Mouse (Mus musculus) megakaryocyte, adult 5-6 weeks (primary cell): ENCODE results near the gene Egfl8. TPM values are rescaled to one million over a fixed set of nuclear protein-coding genes. Genes with fewer than 3 reads are reported as not detected.

Experiments used
- ATAC-seq: 2 replicates; pipeline ENCODE4 v1.8.0; 2016; ENCODE audit warnings: mild to moderate bottlenecking, inconsistent platforms; ENCODE audit not compliant: poor library complexity, severe bottlenecking
- total RNA-seq, 2 experiments: library from RNA; stranded (forward) in 1 of 2; stranded (reverse) in 1 of 2; fragments of 153-499, 151-499 nt in 1 of 2; fragments of 221-1000, 200-1000 nt in 1 of 2; gene quantifications; 2 replicates each; pipeline versions ENCODE4 v1.2.3 to v1.2.4; 2015 to 2017

Egfl8 gene
- total RNA-seq, 2 experiments from 2014 or later: 0.91 to 5.0 TPM

DNA sequence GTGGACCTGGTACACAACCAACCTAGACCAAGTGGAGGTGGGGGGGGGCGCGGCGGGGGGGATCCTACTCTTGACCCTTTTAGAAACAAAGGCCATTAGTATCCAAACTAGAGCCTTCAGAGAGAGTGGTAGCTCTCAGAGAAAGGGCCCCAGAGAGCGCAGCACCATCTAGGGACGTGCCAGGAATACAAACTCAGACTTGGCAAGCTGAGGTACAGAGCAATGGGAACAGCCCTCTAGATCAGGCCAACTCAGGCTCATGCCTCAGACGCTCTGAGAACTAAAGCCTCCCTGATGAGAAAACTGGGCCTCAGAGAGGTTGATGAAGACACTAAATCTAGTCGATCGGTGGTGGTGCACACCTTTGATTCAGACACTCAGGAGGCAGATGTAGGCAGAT is 30.6 kb downstream of the Egfl8 start:
- no peak for ATAC-seq

GRCm38 (mm10) chr17:34583819-34584218 is 32.0 kb downstream of the Egfl8 start:
- ATAC-seq: no peak

GRCm38 (mm10) chr17:34583397-34583796 is 32.4 kb downstream of the Egfl8 start:
- ATAC-seq: no peak

- ATAC-seq: no peak
Measured at GRCm38 (mm10) chr17:34582528-34582927, 33.2 kb downstream of the Egfl8 start.

DNA sequence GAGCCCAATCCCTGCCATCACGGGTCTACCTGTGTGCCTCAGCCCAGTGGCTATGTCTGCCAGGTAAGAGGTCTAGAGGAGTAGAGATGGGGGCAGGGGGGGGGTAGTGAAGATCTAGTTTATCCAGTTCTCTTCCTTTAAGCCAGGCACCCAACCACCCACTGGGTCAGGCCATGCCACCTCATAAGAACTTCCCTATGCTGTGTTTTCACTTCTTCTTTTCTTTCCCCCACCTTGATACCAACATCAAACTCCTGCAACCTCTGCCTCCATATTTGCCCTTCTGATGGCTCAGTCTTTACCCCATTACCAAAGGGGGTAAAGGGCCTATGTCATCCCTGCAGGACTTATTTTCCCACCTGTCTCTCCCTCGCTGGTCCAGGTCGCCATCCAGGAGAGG is 37.7 kb downstream of the Egfl8 start:
- ATAC-seq: peak; percentile 83

GRCm38 (mm10) chr17:34576577-34576976 is 39.2 kb downstream of the Egfl8 start:
- no peak for ATAC-seq

- ATAC-seq: no peak
Measured at GRCm38 (mm10) chr17:34572361-34572760, 43.4 kb downstream of the Egfl8 start.

DNA sequence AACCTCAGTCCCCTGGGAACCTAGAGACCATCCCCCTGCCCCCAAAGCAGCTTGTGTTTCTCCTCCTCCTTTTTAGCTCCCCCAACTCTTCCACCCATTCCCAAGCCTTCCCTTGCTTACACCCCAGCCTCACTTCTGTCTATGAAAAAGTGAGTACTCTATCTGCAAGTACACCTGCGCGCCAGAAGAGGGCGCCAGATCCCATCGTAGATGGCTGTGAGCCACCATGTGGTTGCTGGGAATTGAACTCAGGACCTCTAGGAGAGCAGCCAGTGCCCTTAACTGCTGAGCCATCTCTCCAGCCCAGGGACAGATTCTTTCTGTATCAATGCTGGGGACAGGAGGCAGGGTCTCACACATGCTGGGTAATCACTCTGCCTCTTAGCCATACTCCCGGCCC is 43.9 kb downstream of the Egfl8 start:
- peak; percentile 56; the same call in 1 of the 2 replicates for ATAC-seq

GRCm38 (mm10) chr17:34569919-34570318 is 45.9 kb downstream of the Egfl8 start:
- no peak for ATAC-seq

GRCm38 (mm10) chr17:34568421-34568820 is 47.4 kb downstream of the Egfl8 start:
- no peak for ATAC-seq

DNA sequence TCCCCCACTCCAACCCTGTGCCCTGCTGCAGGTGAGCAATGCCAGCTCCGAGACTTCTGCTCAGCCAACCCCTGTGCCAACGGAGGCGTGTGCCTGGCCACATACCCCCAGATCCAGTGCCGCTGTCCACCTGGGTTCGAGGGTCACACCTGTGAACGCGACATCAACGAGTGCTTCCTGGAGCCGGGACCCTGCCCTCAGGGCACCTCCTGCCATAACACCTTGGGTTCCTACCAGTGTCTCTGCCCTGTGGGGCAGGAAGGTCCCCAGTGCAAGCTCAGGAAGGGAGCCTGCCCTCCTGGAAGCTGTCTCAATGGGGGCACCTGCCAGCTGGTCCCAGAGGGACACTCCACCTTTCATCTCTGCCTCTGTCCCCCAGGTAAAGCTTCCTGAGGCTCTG is 48.5 kb downstream of the Egfl8 start:
- no peak for ATAC-seq

GRCm38 (mm10) chr17:34564796-34565195 is 51.0 kb downstream of the Egfl8 start:
- no peak for ATAC-seq

GRCm38 (mm10) chr17:34564003-34564421 is 51.8 kb downstream of the Egfl8 start, which contains the start of gene Notch4:
Notch4 (plus strand) TSS chr17:34564268.
- no peak for ATAC-seq

GRCm38 (mm10) chr17:34563354-34563753 is 52.4 kb downstream of the Egfl8 start:
- no peak for ATAC-seq

Other genes with a start within 250 kb of the Egfl8 start
- gene Btnl1, start 238.8 kb downstream of the Egfl8 start, total RNA-seq (2015): not detected in 2 replicates
- not detected in 2 replicates for gene Btnl1, start 238.8 kb downstream of the Egfl8 start, total RNA-seq (2017)
- not detected in 2 replicates for gene BC051142, start 217.2 kb downstream of the Egfl8 start, total RNA-seq (2015)
- 0.29 and 3.8 TPM in 2 replicates for gene BC051142, start 217.2 kb downstream of the Egfl8 start, total RNA-seq (2017)
- gene Btnl4, start 138.7 kb downstream of the Egfl8 start, total RNA-seq (2015): not detected in 2 replicates
- not detected in 2 replicates for gene Btnl4, start 138.7 kb downstream of the Egfl8 start, total RNA-seq (2017)
- gene Btnl6, start 98.6 kb downstream of the Egfl8 start, total RNA-seq (2015): not detected in 2 replicates
- gene Btnl6, start 98.6 kb downstream of the Egfl8 start, total RNA-seq (2017): not detected in 2 replicates
- gene Notch4, start 51.7 kb downstream of the Egfl8 start, total RNA-seq (2015): 0.11 TPM in 1 of 2 replicates, not detected in the other
- 0.12 and 0.15 TPM in 2 replicates for gene Notch4, start 51.7 kb downstream of the Egfl8 start, total RNA-seq (2017)
- gene Gpsm3, start 26.2 kb downstream of the Egfl8 start, total RNA-seq (2015): 243 and 248 TPM in 2 replicates
- 75.7 and 109 TPM in 2 replicates for gene Gpsm3, start 26.2 kb downstream of the Egfl8 start, total RNA-seq (2017)
- 18.3 and 26.6 TPM in 2 replicates for gene Pbx2, start 24.7 kb downstream of the Egfl8 start, total RNA-seq (2015)
- gene Pbx2, start 24.7 kb downstream of the Egfl8 start, total RNA-seq (2017): 29.3 and 32.7 TPM in 2 replicates
- gene Ager, start 18.1 kb downstream of the Egfl8 start, total RNA-seq (2015): 1.8 and 4.8 TPM in 2 replicates
- 1.6 and 2.4 TPM in 2 replicates for gene Ager, start 18.1 kb downstream of the Egfl8 start, total RNA-seq (2017)
- gene Rnf5, start 12.3 kb downstream of the Egfl8 start, total RNA-seq (2015): 44.7 and 59.5 TPM in 2 replicates
- gene Rnf5, start 12.3 kb downstream of the Egfl8 start, total RNA-seq (2017): 8.9 and 11.9 TPM in 2 replicates
- gene Agpat1, start 11.7 kb downstream of the Egfl8 start, total RNA-seq (2015): 29.0 and 36.5 TPM in 2 replicates
- 24.2 and 24.5 TPM in 2 replicates for gene Agpat1, start 11.7 kb downstream of the Egfl8 start, total RNA-seq (2017)
- gene Ppt2, start 12.5 kb upstream of the Egfl8 start, total RNA-seq (2015): 37.0 and 41.4 TPM in 2 replicates
- gene Ppt2, start 12.5 kb upstream of the Egfl8 start, total RNA-seq (2017): 25.6 and 26.8 TPM in 2 replicates
- 0.22 and 0.73 TPM in 2 replicates for gene Prrt1, start 13.6 kb upstream of the Egfl8 start, total RNA-seq (2015)
- 0.22 TPM in 1 of 2 replicates, not detected in the other for gene Prrt1, start 13.6 kb upstream of the Egfl8 start, total RNA-seq (2017)
- gene Fkbpl, start 28.8 kb upstream of the Egfl8 start, total RNA-seq (2015): 4.0 and 4.2 TPM in 2 replicates
- gene Fkbpl, start 28.8 kb upstream of the Egfl8 start, total RNA-seq (2017): 40.5 and 41.6 TPM in 2 replicates
- gene Atf6b, start 31.2 kb upstream of the Egfl8 start, total RNA-seq (2015): 31.9 and 32.4 TPM in 2 replicates
- gene Atf6b, start 31.2 kb upstream of the Egfl8 start, total RNA-seq (2017): 25.4 and 32.2 TPM in 2 replicates
- gene Tnxb, start 54.6 kb upstream of the Egfl8 start, total RNA-seq (2015): 0.02 and 0.04 TPM in 2 replicates
- gene Tnxb, start 54.6 kb upstream of the Egfl8 start, total RNA-seq (2017): under 0.01 and 0.08 TPM in 2 replicates
- gene C4b, start 127.9 kb upstream of the Egfl8 start, total RNA-seq (2015): 0.52 and 1.7 TPM in 2 replicates
- 0.37 TPM in 1 of 2 replicates, not detected in the other for gene C4b, start 127.9 kb upstream of the Egfl8 start, total RNA-seq (2017)
- not detected in 2 replicates for gene Cyp21a1, start 188.6 kb upstream of the Egfl8 start, total RNA-seq (2015)
- not detected in 2 replicates for gene Cyp21a1, start 188.6 kb upstream of the Egfl8 start, total RNA-seq (2017)
- gene Stk19, start 221.0 kb upstream of the Egfl8 start, total RNA-seq (2015): 17.5 and 21.8 TPM in 2 replicates
- gene Stk19, start 221.0 kb upstream of the Egfl8 start, total RNA-seq (2017): 24.7 and 33.7 TPM in 2 replicates
- gene Dxo, start 221.0 kb upstream of the Egfl8 start, total RNA-seq (2015): 22.4 and 28.5 TPM in 2 replicates
- 17.7 and 24.6 TPM in 2 replicates for gene Dxo, start 221.0 kb upstream of the Egfl8 start, total RNA-seq (2017)
- gene Skiv2l, start 234.2 kb upstream of the Egfl8 start, total RNA-seq (2015): 13.3 and 17.1 TPM in 2 replicates
- 34.8 and 43.5 TPM in 2 replicates for gene Skiv2l, start 234.2 kb upstream of the Egfl8 start, total RNA-seq (2017)
- gene Nelfe, start 234.4 kb upstream of the Egfl8 start, total RNA-seq (2015): 35.4 and 45.1 TPM in 2 replicates
- 25.1 and 26.2 TPM in 2 replicates for gene Nelfe, start 234.4 kb upstream of the Egfl8 start, total RNA-seq (2017)
- gene Cfb, start 246.5 kb upstream of the Egfl8 start, total RNA-seq (2015): 2.3 and 7.1 TPM in 2 replicates
- 1.7 and 3.4 TPM in 2 replicates for gene Cfb, start 246.5 kb upstream of the Egfl8 start, total RNA-seq (2017)